Mouse (Mus musculus): ENCODE measurements around the gene Rab11fip4. TPM values are rescaled to one million over a fixed set of nuclear protein-coding genes. Genes with fewer than 3 reads are reported as not detected.

Gene Rab11fip4
- polyA plus RNA-seq (2015; fragmentation: Nextera tagmentation; extraction: Ambion mirVana): 0.26 and 3.1 TPM in 2 replicates

DNA sequence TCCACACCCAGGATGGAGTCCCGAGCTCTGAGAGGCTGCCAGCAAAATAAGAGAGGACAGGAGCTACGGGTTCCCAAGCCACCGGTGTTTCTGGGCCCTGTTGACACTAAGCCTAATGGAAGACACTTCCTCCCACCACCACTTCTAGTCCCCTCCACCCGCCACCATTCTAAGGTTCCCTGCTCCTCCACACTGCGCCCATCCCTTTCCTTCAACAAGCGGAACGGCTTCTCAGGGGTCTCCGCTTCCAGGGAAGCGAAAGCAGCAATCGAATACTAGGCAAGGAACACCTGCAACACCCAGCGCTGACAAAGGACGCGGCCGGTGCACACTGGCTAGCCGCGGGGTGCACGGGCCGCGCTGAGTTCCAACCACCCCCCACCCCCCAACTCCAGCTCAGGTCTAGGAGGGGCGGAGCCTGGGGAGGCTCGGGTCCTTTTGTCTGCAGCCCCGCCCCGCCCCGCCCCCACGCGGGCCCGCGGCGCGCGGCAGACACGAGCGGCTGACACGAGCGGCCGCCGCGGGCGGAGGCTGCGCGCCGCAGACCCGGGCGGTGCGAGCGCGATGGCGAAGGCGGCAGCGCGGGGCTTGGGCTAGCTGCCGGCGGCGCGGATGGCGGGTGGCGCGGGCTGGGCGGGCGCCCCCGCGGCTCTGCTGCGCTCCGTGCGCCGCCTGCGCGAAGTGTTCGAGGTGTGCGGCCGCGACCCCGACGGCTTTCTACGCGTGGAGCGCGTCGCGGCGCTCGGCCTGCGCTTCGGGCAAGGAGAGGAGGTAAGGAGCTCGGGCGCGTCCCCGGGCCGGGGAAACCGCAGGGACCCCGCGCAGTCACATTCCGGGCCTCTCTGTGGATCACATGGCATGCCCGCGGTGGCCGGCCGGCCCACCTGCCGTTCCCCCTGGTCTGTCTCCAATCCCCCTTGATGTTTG is at the start of gene Rab11fip4:
TSS of gene Rab11fip4 (plus strand) at position 549 of the 927 bp plus-strand sequence.
- H3K4me3 ChIP-seq: peak within 1 kb of the TSS; percentile 61
- H3K4me1 ChIP-seq (replicated peaks): peaks cover 12% of the 10 kb centered on the region
- ATAC-seq (replicated peaks; ENCODE audit: insufficient number of reproducible peaks, insufficient read depth, low FRiP score, low read depth): 0 out of 2 replicates have a peak, but pooled peaks have one; percentile 37
- H3K4me2 ChIP-seq: peak within 1 kb of the TSS; percentile 98
- no peaks in the 10 kb centered on the region for H3K9me3 ChIP-seq (replicated peaks)
- no peaks in the 10 kb centered on the region for H3K36me3 ChIP-seq
- H3K9ac ChIP-seq: peak within 1 kb of the TSS; percentile 50; the same call in 1 of the 2 replicates
- WGBS: under 1% methylated on average over 81 of the region's 98 CpGs
- no peak within 1 kb of the TSS for H3K27ac ChIP-seq
- H3K27me3 ChIP-seq: peaks cover 73% of the 10 kb centered on the region

DNA sequence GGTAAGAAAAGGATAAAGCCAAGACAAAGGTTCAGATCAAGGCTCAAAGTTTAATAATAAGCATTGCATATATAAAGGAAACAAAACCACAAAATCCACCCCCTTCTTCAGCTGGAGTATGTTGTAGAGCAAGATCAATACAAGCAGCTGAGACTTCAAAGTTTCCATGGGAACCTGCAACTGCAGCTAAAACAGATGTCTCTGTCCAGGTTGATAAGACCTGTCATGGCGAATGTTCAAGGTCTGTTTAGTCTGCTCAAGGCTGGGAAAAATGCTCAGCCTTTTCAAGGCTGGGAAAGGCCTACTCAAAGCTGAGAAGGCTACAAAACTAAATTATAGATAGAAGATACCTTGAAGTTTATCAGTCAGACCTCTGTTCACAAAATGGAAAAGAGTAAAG is 38.4 kb upstream of the Rab11fip4 start:
- no peak for ATAC-seq (replicated peaks; ENCODE audit: insufficient number of reproducible peaks, insufficient read depth, low FRiP score, low read depth)
- 47% methylated on average over 1 of the region's 1 CpGs for WGBS
- H3K27me3 ChIP-seq: no peaks in the 10 kb centered on the region
- no peaks in the 10 kb centered on the region for H3K9me3 ChIP-seq (replicated peaks)
- H3K4me1 ChIP-seq (replicated peaks): no peaks in the 10 kb centered on the region
- H3K36me3 ChIP-seq: peaks cover 51% of the 10 kb centered on the region
- no peak overlapping the region for H3K4me2 ChIP-seq
- no peak overlapping the region for H3K9ac ChIP-seq
- no peak overlapping the region for H3K4me3 ChIP-seq
- H3K27ac ChIP-seq: no peak overlapping the region

DNA sequence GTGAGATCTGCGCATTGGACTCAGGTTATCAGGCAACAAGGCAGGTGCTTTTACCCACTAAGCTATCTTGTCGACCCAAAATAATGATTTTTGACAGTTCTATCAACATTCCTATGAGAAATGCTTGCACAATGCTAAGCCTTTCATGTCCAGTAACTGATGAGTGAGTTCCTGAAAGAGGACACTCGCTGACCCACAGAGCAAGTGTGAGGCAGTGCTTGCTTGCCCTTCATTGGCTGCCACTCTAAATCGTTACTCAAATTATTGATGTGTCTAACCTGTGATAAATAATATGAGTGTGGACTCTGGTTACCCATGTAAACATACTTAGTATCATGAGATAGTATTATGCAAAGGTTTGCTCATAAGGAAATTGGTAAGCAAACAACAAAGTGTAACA is 30.5 kb upstream of the Rab11fip4 start:
- ATAC-seq (replicated peaks; ENCODE audit: insufficient number of reproducible peaks, insufficient read depth, low FRiP score, low read depth): no peak
- Histone ChIP-seq H3K36me3 (peaks cover 42% of the 10 kb centered on the region), H3K4me3 (no peak overlapping the region), H3K27ac (no peak overlapping the region), H3K4me2 (no peak overlapping the region), H3K9ac (no peak overlapping the region), H3K4me1 (replicated peaks) (no peaks in the 10 kb centered on the region), H3K9me3 (replicated peaks) (no peaks in the 10 kb centered on the region), H3K27me3 (no peaks in the 10 kb centered on the region)
- WGBS: 86% methylated on average over 4 of the region's 4 CpGs

DNA sequence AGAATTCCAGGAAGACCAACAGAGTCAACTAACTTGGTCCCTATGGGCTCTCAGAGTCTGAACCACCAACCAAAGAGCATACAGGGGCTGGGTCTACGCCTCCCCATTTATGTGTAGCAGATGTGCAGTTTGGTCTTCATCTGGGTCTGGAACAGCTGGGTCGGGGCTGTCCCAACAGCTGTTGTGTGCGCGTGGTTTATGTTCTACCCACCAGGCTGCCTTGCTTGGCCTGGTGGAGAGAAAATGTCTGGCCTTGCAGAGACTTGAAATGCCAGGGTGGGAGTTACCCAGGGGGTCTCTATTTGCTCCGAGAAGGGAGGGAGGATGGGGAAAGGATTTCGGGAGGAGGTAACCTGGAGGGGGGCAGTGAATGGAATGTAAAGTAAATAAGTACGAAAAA is 27.5 kb upstream of the Rab11fip4 start:
- Histone ChIP-seq H3K9me3 (replicated peaks) (no peaks in the 10 kb centered on the region), H3K9ac (no peak overlapping the region), H3K36me3 (peaks cover 49% of the 10 kb centered on the region), H3K4me2 (no peak overlapping the region), H3K4me1 (replicated peaks) (no peaks in the 10 kb centered on the region), H3K27me3 (no peaks in the 10 kb centered on the region), H3K27ac (no peak overlapping the region), H3K4me3 (no peak overlapping the region)
- WGBS: 95% methylated on average over 7 of the region's 7 CpGs
- ATAC-seq (replicated peaks; ENCODE audit: insufficient number of reproducible peaks, insufficient read depth, low FRiP score, low read depth): no peak

DNA sequence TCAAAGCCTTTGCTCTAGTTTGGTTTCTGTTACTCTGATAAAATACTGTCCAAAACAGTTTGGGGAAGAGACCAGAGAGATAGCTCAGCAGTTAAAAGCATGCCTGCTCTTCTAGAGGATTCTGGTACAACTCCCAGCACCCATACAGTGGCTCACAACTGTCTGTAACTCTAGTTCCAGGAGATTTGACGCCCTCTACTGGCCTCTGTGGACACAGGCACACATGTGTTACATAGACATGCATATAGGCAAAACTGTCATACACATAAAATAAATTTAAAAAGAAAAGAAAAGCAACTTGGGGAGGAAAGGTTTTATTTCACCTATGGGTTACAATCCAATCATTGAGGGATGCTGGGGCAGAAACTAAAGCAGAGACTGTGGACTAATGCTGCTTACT is 24.1 kb upstream of the Rab11fip4 start:
- Histone ChIP-seq H3K27me3 (no peaks in the 10 kb centered on the region), H3K27ac (no peak overlapping the region), H3K4me3 (no peak overlapping the region), H3K9ac (no peak overlapping the region), H3K9me3 (replicated peaks) (no peaks in the 10 kb centered on the region), H3K4me1 (replicated peaks) (no peaks in the 10 kb centered on the region), H3K36me3 (peaks cover 63% of the 10 kb centered on the region), H3K4me2 (no peak overlapping the region)
- 57% methylated on average over 1 of the region's 1 CpGs for WGBS
- ATAC-seq (replicated peaks; ENCODE audit: insufficient number of reproducible peaks, insufficient read depth, low FRiP score, low read depth): no peak

DNA sequence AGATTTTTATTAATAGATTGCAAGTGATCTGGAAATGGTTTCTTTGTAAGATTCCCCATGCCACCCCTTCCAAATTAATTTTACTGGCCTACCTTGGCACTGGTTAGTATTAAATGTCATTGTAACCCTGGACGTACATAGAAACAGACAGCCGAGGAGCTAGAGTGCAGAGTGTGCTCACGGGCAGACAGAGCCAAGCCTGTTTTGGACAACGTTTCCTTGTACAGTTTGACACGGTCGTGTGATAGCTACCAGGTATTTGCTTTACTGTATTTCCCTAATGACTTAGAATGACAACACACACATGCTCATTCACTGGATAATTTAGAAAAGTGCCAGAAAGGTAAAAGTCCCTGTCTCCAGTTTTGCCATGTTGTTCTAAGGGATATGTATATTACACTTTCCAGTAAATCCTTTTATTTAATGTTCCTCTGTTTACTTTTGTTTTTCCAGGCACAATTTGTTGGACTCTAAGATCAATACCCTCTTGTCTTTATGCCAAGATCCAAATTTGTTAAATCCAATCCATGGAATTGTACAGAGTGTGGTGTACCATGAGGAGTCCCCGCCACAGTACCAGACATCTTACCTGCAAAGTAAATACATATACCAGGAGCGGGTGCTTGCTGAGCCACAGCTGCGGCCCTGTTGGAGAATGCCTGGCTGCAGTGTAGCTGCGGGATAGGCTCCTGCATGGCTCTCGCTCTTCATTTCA is 22.7 kb upstream of the Rab11fip4 start:
- Histone ChIP-seq H3K9me3 (replicated peaks) (no peaks in the 10 kb centered on the region), H3K27ac (no peak overlapping the region), H3K4me3 (no peak overlapping the region), H3K9ac (no peak overlapping the region), H3K4me2 (no peak overlapping the region), H3K4me1 (replicated peaks) (no peaks in the 10 kb centered on the region), H3K27me3 (no peaks in the 10 kb centered on the region), H3K36me3 (peaks cover 59% of the 10 kb centered on the region)
- no peak for ATAC-seq (replicated peaks; ENCODE audit: insufficient number of reproducible peaks, insufficient read depth, low FRiP score, low read depth)
- WGBS: 83% methylated on average over 11 of the region's 11 CpGs

DNA sequence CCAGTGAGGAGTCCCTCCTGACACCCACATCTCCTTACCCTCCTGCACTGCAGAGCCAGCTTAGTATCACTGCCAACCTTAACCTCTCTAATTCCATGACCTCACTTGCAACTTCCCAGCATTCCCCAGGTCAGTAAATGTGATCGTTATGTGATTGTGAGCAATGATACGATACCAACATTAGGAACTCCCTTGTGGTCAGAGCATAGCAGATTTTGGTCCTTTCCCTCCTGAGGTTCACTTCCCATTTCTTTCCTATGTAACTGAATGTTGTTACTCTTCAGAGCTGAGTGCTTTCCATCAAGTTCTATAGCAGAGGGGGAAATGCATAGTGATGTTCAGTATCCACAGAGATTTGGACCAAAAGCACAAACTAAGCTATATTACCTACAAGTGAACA is 20.7 kb upstream of the Rab11fip4 start:
- no peak for ATAC-seq (replicated peaks; ENCODE audit: insufficient number of reproducible peaks, insufficient read depth, low FRiP score, low read depth)
- Histone ChIP-seq H3K4me2 (no peak overlapping the region), H3K27ac (no peak overlapping the region), H3K4me3 (no peak overlapping the region), H3K4me1 (replicated peaks) (0 out of 2 replicates have a peak, but pooled peaks cover 5% of the 10 kb centered on the region), H3K36me3 (peaks cover 51% of the 10 kb centered on the region), H3K9me3 (replicated peaks) (no peaks in the 10 kb centered on the region), H3K9ac (no peak overlapping the region), H3K27me3 (no peaks in the 10 kb centered on the region)
- whole genome bisulfite sequencing: 96% methylated on average over 2 of the region's 2 CpGs

DNA sequence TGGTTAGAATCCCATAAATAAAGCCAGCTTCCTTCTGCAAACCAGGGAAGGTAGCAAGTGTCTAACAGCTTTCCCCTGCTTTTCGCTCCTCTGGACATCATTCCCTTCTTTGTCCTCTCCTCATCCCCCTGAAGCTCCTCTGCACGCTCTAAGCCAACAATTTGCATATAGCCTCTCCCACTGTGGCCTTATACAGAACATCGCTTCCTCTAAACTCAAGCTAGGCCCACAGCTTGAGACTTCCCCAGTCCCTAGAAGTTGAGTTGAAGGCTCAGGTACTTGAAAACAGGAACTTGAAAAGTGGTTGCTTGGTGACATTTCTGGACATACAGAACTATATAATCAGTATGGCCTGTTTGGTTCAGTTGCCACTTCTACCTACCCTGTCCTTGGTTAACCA is 17.2 kb upstream of the Rab11fip4 start:
- WGBS: 80% methylated on average over 3 of the region's 3 CpGs
- Histone ChIP-seq H3K4me3 (no peak overlapping the region), H3K4me1 (replicated peaks) (0 out of 2 replicates have a peak, but pooled peaks cover 9% of the 10 kb centered on the region), H3K27me3 (no peaks in the 10 kb centered on the region), H3K9me3 (replicated peaks) (no peaks in the 10 kb centered on the region), H3K4me2 (no peak overlapping the region), H3K36me3 (peaks cover 32% of the 10 kb centered on the region), H3K27ac (no peak overlapping the region), H3K9ac (no peak overlapping the region)
- no peak for ATAC-seq (replicated peaks; ENCODE audit: insufficient number of reproducible peaks, insufficient read depth, low FRiP score, low read depth)

DNA sequence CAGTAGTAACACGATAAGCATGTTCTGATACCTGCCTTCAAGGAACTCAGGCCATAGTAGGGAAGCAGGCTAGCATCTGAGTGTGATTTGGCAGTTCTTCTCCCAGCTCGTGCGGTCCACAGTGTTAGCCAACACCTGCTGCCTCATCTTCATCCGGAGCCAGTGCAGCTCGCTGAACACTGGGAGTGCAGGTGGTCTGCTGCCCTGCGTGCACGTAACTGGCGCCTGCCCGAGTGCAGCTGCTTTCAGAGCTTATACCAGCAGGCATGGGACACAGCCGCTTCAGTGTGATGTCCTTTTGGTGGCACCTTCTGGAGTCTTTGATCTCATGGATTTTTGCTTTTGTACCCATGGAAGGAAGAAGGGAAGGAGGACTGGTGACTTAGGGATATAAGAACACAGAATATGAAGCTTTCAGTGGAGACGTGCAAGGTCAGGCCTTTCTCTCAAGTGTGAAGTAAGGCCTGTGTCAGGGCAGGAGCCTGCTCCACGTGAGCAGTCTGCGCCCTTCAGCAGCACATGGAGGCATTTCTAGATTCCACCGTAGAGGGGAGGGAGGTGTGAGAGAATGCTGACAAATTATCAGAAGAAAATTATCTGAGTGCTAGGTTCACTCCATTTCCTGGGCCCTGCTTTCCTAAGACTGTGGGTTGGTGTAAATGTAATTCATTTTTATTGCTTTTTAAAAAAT is 15.5 kb upstream of the Rab11fip4 start:
- H3K27ac ChIP-seq: no peak overlapping the region
- peak; percentile 55; the same call in 1 of the 2 replicates for ATAC-seq (replicated peaks; ENCODE audit: insufficient number of reproducible peaks, insufficient read depth, low FRiP score, low read depth)
- no peak overlapping the region for H3K9ac ChIP-seq
- peaks cover 9% of the 10 kb centered on the region; the same call in 1 of the 2 replicates for H3K4me1 ChIP-seq (replicated peaks)
- WGBS: 68% methylated on average over 14 of the region's 14 CpGs
- no peak overlapping the region for H3K4me2 ChIP-seq
- no peak overlapping the region for H3K4me3 ChIP-seq
- no peaks in the 10 kb centered on the region for H3K9me3 ChIP-seq (replicated peaks)
- peaks cover 22% of the 10 kb centered on the region for H3K36me3 ChIP-seq
- H3K27me3 ChIP-seq: no peaks in the 10 kb centered on the region

DNA sequence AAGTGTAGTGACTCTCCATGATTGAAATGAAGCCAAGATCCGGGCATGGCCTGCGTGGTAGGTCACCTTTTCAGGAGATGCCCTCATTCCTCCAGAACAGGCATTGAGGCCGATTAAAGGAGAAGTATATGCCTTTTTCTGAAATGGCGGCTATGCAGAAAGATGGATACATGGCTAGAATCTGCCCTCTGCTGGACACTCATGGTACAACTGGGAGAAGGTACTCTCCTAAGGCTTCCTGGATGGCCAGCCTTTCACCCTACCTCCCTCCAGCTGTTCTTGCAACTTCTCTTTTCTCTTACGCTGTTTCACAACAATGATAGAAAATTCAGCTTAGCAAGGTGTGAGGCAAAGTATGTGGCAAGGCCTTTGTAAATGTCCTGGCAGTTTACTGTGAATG is 13.3 kb upstream of the Rab11fip4 start:
- Histone ChIP-seq H3K27ac (no peak overlapping the region), H3K27me3 (no peaks in the 10 kb centered on the region), H3K9me3 (replicated peaks) (no peaks in the 10 kb centered on the region), H3K9ac (no peak overlapping the region), H3K4me1 (replicated peaks) (peaks cover 9% of the 10 kb centered on the region; the same call in 1 of the 2 replicates), H3K4me3 (no peak overlapping the region), H3K36me3 (peaks cover 11% of the 10 kb centered on the region; the same call in 1 of the 2 replicates), H3K4me2 (no peak overlapping the region)
- WGBS: 34% methylated on average over 5 of the region's 5 CpGs
- ATAC-seq (replicated peaks; ENCODE audit: insufficient number of reproducible peaks, insufficient read depth, low FRiP score, low read depth): no peak

DNA sequence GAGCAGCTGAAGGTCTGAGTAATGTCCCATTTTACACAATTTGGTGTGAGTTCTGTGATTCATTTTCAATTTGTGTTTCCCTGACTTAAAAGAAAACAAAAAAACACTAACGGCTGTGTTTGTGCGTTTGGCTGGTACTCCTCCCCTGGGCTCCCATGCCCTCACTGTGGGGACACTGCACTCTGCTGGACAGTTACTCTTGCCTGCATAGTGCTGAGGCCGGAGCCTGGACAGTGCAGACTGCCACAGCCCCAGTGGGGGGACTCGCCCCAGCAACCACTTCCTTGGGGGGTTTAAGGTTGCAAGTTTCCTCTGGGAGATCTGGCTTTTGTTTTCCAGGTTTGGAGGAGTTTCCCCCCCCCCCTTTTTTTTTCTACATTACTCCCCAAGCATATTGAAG is 10.4 kb upstream of the Rab11fip4 start:
- WGBS: 46% methylated on average over 4 of the region's 4 CpGs
- Histone ChIP-seq H3K27ac (no peak overlapping the region), H3K9ac (no peak overlapping the region), H3K4me1 (replicated peaks) (peaks cover 1% of the 10 kb centered on the region; the same call in 1 of the 2 replicates), H3K4me3 (no peak overlapping the region), H3K36me3 (peaks cover 11% of the 10 kb centered on the region; the same call in 1 of the 2 replicates), H3K27me3 (no peaks in the 10 kb centered on the region), H3K9me3 (replicated peaks) (no peaks in the 10 kb centered on the region), H3K4me2 (no peak overlapping the region)
- no peak for ATAC-seq (replicated peaks; ENCODE audit: insufficient number of reproducible peaks, insufficient read depth, low FRiP score, low read depth)

All from heart, embryonic 15.5 days (tissue).